Mouse (Mus musculus) fat pad, adult 2 months (tissue): ENCODE results near the gene Sdccag8.

Experiments used
- DNase-seq: peaks from one replicate; pipeline ENCODE4 v3.0.0-alpha.2; 2011; ENCODE audit warnings: low read depth, low spot score; ENCODE audit errors: extremely low read depth

Sdccag8 gene

GRCm38 (mm10) chr1:176874155-176874554 lies 59.7 kb downstream of the Sdccag8 start:
- DNase-seq = no peak

GRCm38 (mm10) chr1:176877756-176878155 lies 63.3 kb downstream of the Sdccag8 start:
- no peak for DNase-seq

- no peak for DNase-seq
Measured at GRCm38 (mm10) chr1:176879005-176879404, 64.5 kb downstream of the Sdccag8 start.

- no peak for DNase-seq
Measured at GRCm38 (mm10) chr1:176879614-176880013, 65.2 kb downstream of the Sdccag8 start.

- no peak for DNase-seq
Measured at GRCm38 (mm10) chr1:176880101-176880500, 65.6 kb downstream of the Sdccag8 start.

GRCm38 (mm10) chr1:176880943-176881342 lies 66.5 kb downstream of the Sdccag8 start:
- no peak for DNase-seq

GRCm38 (mm10) chr1:176885207-176885933 lies 70.9 kb downstream of the Sdccag8 start:
- no peak for DNase-seq

- DNase-seq = no peak
Measured at GRCm38 (mm10) chr1:176886002-176886401, 71.5 kb downstream of the Sdccag8 start.

- no peak for DNase-seq
Measured at GRCm38 (mm10) chr1:176903741-176904140, 89.3 kb downstream of the Sdccag8 start.

- DNase-seq = no peak
Measured at GRCm38 (mm10) chr1:176915946-176916345, 101.5 kb downstream of the Sdccag8 start.

GRCm38 (mm10) chr1:176919486-176919885 lies 105.0 kb downstream of the Sdccag8 start:
- DNase-seq = no peak

GRCm38 (mm10) chr1:176922842-176923241 lies 108.4 kb downstream of the Sdccag8 start:
- DNase-seq = no peak

- no peak for DNase-seq
Measured at GRCm38 (mm10) chr1:176926009-176926408, 111.5 kb downstream of the Sdccag8 start.

- no peak for DNase-seq
Measured at GRCm38 (mm10) chr1:176927312-176927711, 112.9 kb downstream of the Sdccag8 start.

- no peak for DNase-seq
Measured at GRCm38 (mm10) chr1:176929710-176930109, 115.2 kb downstream of the Sdccag8 start.

GRCm38 (mm10) chr1:176930574-176930973 lies 116.1 kb downstream of the Sdccag8 start:
- DNase-seq = no peak

GRCm38 (mm10) chr1:176930981-176931500 lies 116.6 kb downstream of the Sdccag8 start:
- no peak for DNase-seq

GRCm38 (mm10) chr1:176931511-176931910 lies 117.1 kb downstream of the Sdccag8 start:
- DNase-seq = no peak

GRCm38 (mm10) chr1:176932320-176932950 lies 118.0 kb downstream of the Sdccag8 start:
- no peak for DNase-seq

GRCm38 (mm10) chr1:176933319-176933718 lies 118.9 kb downstream of the Sdccag8 start:
- DNase-seq = no peak

GRCm38 (mm10) chr1:176934043-176934762 lies 119.7 kb downstream of the Sdccag8 start:
- DNase-seq = no peak

GRCm38 (mm10) chr1:176939901-176940341 lies 125.5 kb downstream of the Sdccag8 start:
- no peak for DNase-seq
